In genomic region chr16:91761202-91761601, GRCm38 (mm10) we compare ENCODE assay signal across 28 mouse cellular contexts. TPM values are rescaled to one million over a fixed set of nuclear protein-coding genes. Genes with fewer than 3 reads are reported as not detected.
DNase-seq lines count a peak whose midpoint lies in the region; ATAC-seq and TF ChIP-seq lines count a peak whose summit lies in the region.
"Had no signal": no experiment of that assay in that cellular context is flagged by ENCODE, and none has a peak within 500 bp of the region (broad histone marks: within the 10 kb centered on the region; RNA-seq: fewer than 3 reads in every experiment).

No protein-coding gene starts in this region.

- H3K36me3 ChIP-seq in forebrain, embryonic 15.5 days, result no peaks in the 10 kb centered on the region
- H3K36me3 ChIP-seq in forebrain, embryonic 12.5 days (replicated peaks), result no peaks in the 10 kb centered on the region
- no peaks in the 10 kb centered on the region for H3K36me3 ChIP-seq in hindbrain, embryonic 15.5 days
- peaks cover 12% of the 10 kb centered on the region; the same call in 1 of the 2 replicates for H3K36me3 ChIP-seq in hindbrain, embryonic 12.5 days
- no peaks in the 10 kb centered on the region for H3K36me3 ChIP-seq in kidney, adult 2 months (ENCODE audit: control insufficient read depth, insufficient read depth, low read length)
- H3K36me3 ChIP-seq: embryonic facial prominence, embryonic 15.5 days; heart, embryonic 15.5 days; liver, embryonic 13.5 days; midbrain, embryonic 15.5 days had no signal

- TF ChIP-seq POLR2A in brain, embryonic 14.5 days (IDR thresholded peaks at IDR 0.05; ENCODE audit: borderline replicate concordance, extremely low read depth, insufficient read depth, insufficient read length, poor library complexity, severe bottlenecking), result no peak
- no peak for TF ChIP-seq POLR2A in kidney, adult 2 months (IDR thresholded peaks at IDR 0.05; ENCODE audit: low read depth, low read length)

- H3K4me2 ChIP-seq in forebrain, embryonic 15.5 days (replicated peaks), result no peak overlapping the region
- H3K4me2 ChIP-seq in forebrain, embryonic 12.5 days, result no peak overlapping the region
- no peak overlapping the region for H3K4me2 ChIP-seq in hindbrain, embryonic 15.5 days
- no peak overlapping the region for H3K4me2 ChIP-seq in hindbrain, embryonic 12.5 days (replicated peaks)
- H3K4me2 ChIP-seq: embryonic facial prominence, embryonic 15.5 days; heart, embryonic 15.5 days; limb, embryonic 13.5 days; liver, embryonic 13.5 days; lung, embryonic 14.5 days; midbrain, embryonic 15.5 days had no signal

- no peaks in the 10 kb centered on the region for H3K27me3 ChIP-seq in forebrain, embryonic 15.5 days
- no peaks in the 10 kb centered on the region for H3K27me3 ChIP-seq in forebrain, embryonic 12.5 days
- no peaks in the 10 kb centered on the region for H3K27me3 ChIP-seq in hindbrain, embryonic 15.5 days
- no peaks in the 10 kb centered on the region for H3K27me3 ChIP-seq in hindbrain, embryonic 12.5 days
- H3K27me3 ChIP-seq in kidney, adult 2 months (replicated peaks; ENCODE audit: control insufficient read depth, insufficient read depth, low read length), result no peaks in the 10 kb centered on the region
- H3K27me3 ChIP-seq: embryonic facial prominence, embryonic 15.5 days; heart, embryonic 15.5 days; limb, embryonic 13.5 days; midbrain, embryonic 15.5 days; Patski had no signal

- 0 out of 2 replicates have a peak, but pooled peaks have one; percentile 47 for ATAC-seq in forebrain, embryonic 15.5 days (replicated peaks)
- no peak for ATAC-seq in forebrain, embryonic 12.5 days (ENCODE audit: low FRiP score)
- no peak for ATAC-seq in hindbrain, embryonic 15.5 days (ENCODE audit: low FRiP score, low read depth)
- ATAC-seq in hindbrain, embryonic 12.5 days (ENCODE audit: low FRiP score), result no peak
- peak; percentile 11; the same call in 1 of the 2 replicates for ATAC-seq in megakaryocyte, adult 5-6 weeks (ENCODE audit: poor library complexity, severe bottlenecking)
- ATAC-seq: inflammation-experienced regulatory T-cells, adult 6 months; midbrain, embryonic 15.5 days; Patski had no signal

- no peak for TF ChIP-seq CTCF in brain, embryonic 14.5 days (IDR thresholded peaks at IDR 0.05; ENCODE audit: borderline replicate concordance, extremely low read depth, insufficient read depth, insufficient read length)
- no peak for TF ChIP-seq CTCF in kidney, adult 2 months (conservative IDR thresholded peaks at IDR 0.05; ENCODE audit: insufficient read depth, insufficient read length, low read depth, low read length)

- peak overlapping the region; percentile 47 for H3K27ac ChIP-seq in forebrain, embryonic 15.5 days (replicated peaks)
- H3K27ac ChIP-seq in forebrain, embryonic 12.5 days, result no peak overlapping the region; the same call in 1 of the 2 replicates
- H3K27ac ChIP-seq in hindbrain, embryonic 15.5 days (replicated peaks), result 0 out of 2 replicates have a peak overlapping the region, but pooled peaks have one; percentile 1
- H3K27ac ChIP-seq in hindbrain, embryonic 12.5 days, result no peak overlapping the region
- H3K27ac ChIP-seq in kidney, adult 2 months (ENCODE audit: insufficient read depth, low read depth, low read length), result no peak overlapping the region
- H3K27ac ChIP-seq: embryonic facial prominence, embryonic 15.5 days; heart, adult 2 months; heart, embryonic 15.5 days; kidney, postnatal 0 days; limb, embryonic 13.5 days; liver, embryonic 13.5 days; midbrain, embryonic 15.5 days had no signal

- DNase-seq in brain, embryonic 14.5 days (ENCODE audit: low read depth), result peak; percentile 51
- no peak for DNase-seq in kidney, adult 2 months
- DNase-seq in spleen, postnatal 4 days (ENCODE audit: low spot score in 2 of 2), result no peak
- DNase-seq: adrenal gland, postnatal 36 days; cerebellum, adult 18-20 months; cerebellum, postnatal 14 days; gastrocnemius, postnatal 25 days; heart, adult 2 months; heart, postnatal 4 days; kidney, adult 18-20 months; layer of hippocampus, adult 9-11 months; liver, embryonic 13.5 days; lung, embryonic 14.5 days; spleen, adult 18-20 months; thymus, postnatal 36 days had no signal

- WGBS in forebrain, embryonic 15.5 days, result 71% methylated on average over 9 of the region's 9 CpGs
- 77% methylated on average over 9 of the region's 9 CpGs for WGBS in forebrain, embryonic 12.5 days
- WGBS in hindbrain, embryonic 15.5 days, result 66% methylated on average over 9 of the region's 9 CpGs
- 76% methylated on average over 9 of the region's 9 CpGs for WGBS in hindbrain, embryonic 12.5 days
- WGBS in kidney, adult 2 months, result 91% methylated on average over 9 of the region's 9 CpGs

- H3K9ac ChIP-seq in forebrain, embryonic 15.5 days (replicated peaks), result no peak overlapping the region
- H3K9ac ChIP-seq in forebrain, embryonic 12.5 days, result no peak overlapping the region
- no peak overlapping the region for H3K9ac ChIP-seq in hindbrain, embryonic 15.5 days
- H3K9ac ChIP-seq in hindbrain, embryonic 12.5 days, result no peak overlapping the region
- H3K9ac ChIP-seq: embryonic facial prominence, embryonic 15.5 days; heart, embryonic 15.5 days; limb, embryonic 13.5 days; liver, embryonic 13.5 days; lung, embryonic 14.5 days; midbrain, embryonic 15.5 days had no signal

- no peak overlapping the region for H3K4me3 ChIP-seq in forebrain, embryonic 15.5 days
- no peak overlapping the region for H3K4me3 ChIP-seq in forebrain, embryonic 12.5 days (replicated peaks)
- H3K4me3 ChIP-seq in hindbrain, embryonic 15.5 days, result no peak overlapping the region
- H3K4me3 ChIP-seq in hindbrain, embryonic 12.5 days, result no peak overlapping the region
- H3K4me3 ChIP-seq in kidney, adult 2 months (ENCODE audit: insufficient read depth, low read depth, low read length), result no peak overlapping the region
- H3K4me3 ChIP-seq: embryonic facial prominence, embryonic 15.5 days; heart, adult 2 months; heart, embryonic 15.5 days; limb, embryonic 13.5 days; liver, embryonic 13.5 days; midbrain, embryonic 15.5 days; myocyte had no signal

- peaks cover 53% of the 10 kb centered on the region for H3K4me1 ChIP-seq in forebrain, embryonic 15.5 days
- peaks cover 38% of the 10 kb centered on the region for H3K4me1 ChIP-seq in forebrain, embryonic 12.5 days
- H3K4me1 ChIP-seq in hindbrain, embryonic 15.5 days (replicated peaks), result peaks cover 42% of the 10 kb centered on the region
- peaks cover 48% of the 10 kb centered on the region for H3K4me1 ChIP-seq in hindbrain, embryonic 12.5 days
- H3K4me1 ChIP-seq in kidney, adult 2 months (ENCODE audit: control insufficient read depth, insufficient read depth, low read length), result peaks cover 7% of the 10 kb centered on the region; the same call in 1 of the 2 replicates

- H3K9me3 ChIP-seq in forebrain, embryonic 15.5 days, result no peaks in the 10 kb centered on the region
- H3K9me3 ChIP-seq in forebrain, embryonic 12.5 days, result no peaks in the 10 kb centered on the region
- no peaks in the 10 kb centered on the region for H3K9me3 ChIP-seq in hindbrain, embryonic 15.5 days
- no peaks in the 10 kb centered on the region for H3K9me3 ChIP-seq in hindbrain, embryonic 12.5 days (replicated peaks)
- H3K9me3 ChIP-seq: embryonic facial prominence, embryonic 15.5 days; heart, embryonic 15.5 days; limb, embryonic 13.5 days; liver, embryonic 13.5 days; midbrain, embryonic 15.5 days had no signal

RNA-seq across cellular contexts. Expression of gene Itsn1, which starts 32.1 kb away (rescaled TPM):
- polyA plus RNA-seq in forebrain, embryonic 15.5 days (2015; fragmentation: Nextera tagmentation; extraction: Ambion mirVana), result 82.5 and 86.7 TPM in 2 replicates
- polyA plus RNA-seq in forebrain, embryonic 12.5 days (2016; fragmentation: Nextera tagmentation; extraction: Ambion mirVana), result 65.4 and 71.4 TPM in 2 replicates
- 57.8 and 60.2 TPM in 2 replicates for polyA plus RNA-seq in hindbrain, embryonic 15.5 days (2015; fragmentation: Nextera tagmentation; extraction: Ambion mirVana)
- polyA plus RNA-seq in hindbrain, embryonic 12.5 days (2016; fragmentation: Nextera tagmentation; extraction: Ambion mirVana), result 79.2 and 83.0 TPM in 2 replicates
- 62.2 and 82.6 TPM in 2 replicates for polyA plus RNA-seq in brain, embryonic 14.5 days (2012; rRNA removed)
- total RNA-seq in megakaryocyte, adult 5-6 weeks (2015), result 12.0 and 15.6 TPM in 2 replicates
- 12.5 and 24.2 TPM in 2 replicates for total RNA-seq in megakaryocyte, adult 5-6 weeks (2017)
- 20.5 and 22.9 TPM in 2 replicates for polyA plus RNA-seq in kidney, adult 2 months (2012; rRNA removed)

RNA-seq across cellular contexts. Expression of gene Cryzl1, which starts 32.4 kb away (rescaled TPM):
- 111 and 118 TPM in 2 replicates for polyA plus RNA-seq in forebrain, embryonic 15.5 days (2015; fragmentation: Nextera tagmentation; extraction: Ambion mirVana)
- 76.7 and 79.5 TPM in 2 replicates for polyA plus RNA-seq in forebrain, embryonic 12.5 days (2016; fragmentation: Nextera tagmentation; extraction: Ambion mirVana)
- polyA plus RNA-seq in hindbrain, embryonic 15.5 days (2015; fragmentation: Nextera tagmentation; extraction: Ambion mirVana), result 92.8 and 93.4 TPM in 2 replicates
- 81.1 and 83.4 TPM in 2 replicates for polyA plus RNA-seq in hindbrain, embryonic 12.5 days (2016; fragmentation: Nextera tagmentation; extraction: Ambion mirVana)
- 72.1 and 92.2 TPM in 2 replicates for polyA plus RNA-seq in brain, embryonic 14.5 days (2012; rRNA removed)
- total RNA-seq in megakaryocyte, adult 5-6 weeks (2015), result 61.0 and 73.7 TPM in 2 replicates
- total RNA-seq in megakaryocyte, adult 5-6 weeks (2017), result 66.0 and 69.4 TPM in 2 replicates
- polyA plus RNA-seq in kidney, adult 2 months (2012; rRNA removed), result 29.5 and 31.1 TPM in 2 replicates

Comparison
In these comparisons a context has a peak if more than half of its experiments do, and no peak if none do; other contexts are left out.
1. ATAC-seq: peak in forebrain, embryonic 15.5 days (single experiment) and megakaryocyte, adult 5-6 weeks (single experiment); none in forebrain, embryonic 12.5 days (single experiment), hindbrain, embryonic 15.5 days (single experiment) and hindbrain, embryonic 12.5 days (single experiment).
2. H3K27ac ChIP-seq: peak in forebrain, embryonic 15.5 days (single experiment) and hindbrain, embryonic 15.5 days (single experiment); none in forebrain, embryonic 12.5 days (single experiment), hindbrain, embryonic 12.5 days (single experiment) and kidney, adult 2 months (single experiment).